Mouse (Mus musculus): Measurements from ENCODE around the gene Vmn2r92. TPM values are rescaled to one million over a fixed set of nuclear protein-coding genes. Genes with fewer than 3 reads are reported as not detected.
"Not testable (repeated sequence)": the region's sequence is repeated elsewhere in the genome, so short reads cannot be mapped to it uniquely, and the experiment has no call there.

Gene Vmn2r92
- polyA plus RNA-seq (2012; ENCODE audit: insufficient read depth, insufficient read length, missing spikeins) = not detected in 2 replicates

DNA sequence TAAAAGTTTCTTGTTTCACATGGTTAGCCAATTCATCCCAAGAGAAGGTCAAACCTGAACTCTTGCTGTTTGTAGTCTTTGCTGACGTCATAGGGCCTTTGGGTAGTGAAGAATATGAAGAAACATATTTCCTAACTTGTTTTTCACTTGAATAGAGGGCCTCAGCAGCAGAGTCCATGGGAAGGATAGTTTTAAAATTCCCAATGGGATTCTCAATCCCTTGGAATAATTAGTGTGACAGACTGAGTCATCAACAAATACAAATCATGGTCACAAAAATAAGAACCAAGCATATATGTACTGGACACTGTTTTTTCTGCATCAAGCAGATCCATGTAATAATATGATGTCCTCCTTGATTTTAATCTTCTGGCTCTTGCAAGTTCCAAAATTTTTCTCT, at the start of gene Vmn2r92:
Gene Vmn2r92 (plus strand): TSS at position 301 of the 400 bp plus-strand sequence.
- H3K4me1 ChIP-seq (ENCODE audit: control insufficient read depth, insufficient read depth, low read length); H3K27ac ChIP-seq (ENCODE audit: insufficient read depth, low read depth, low read length); H3K4me3 ChIP-seq (ENCODE audit: insufficient read depth, low read length): not testable (repeated sequence)

DNA sequence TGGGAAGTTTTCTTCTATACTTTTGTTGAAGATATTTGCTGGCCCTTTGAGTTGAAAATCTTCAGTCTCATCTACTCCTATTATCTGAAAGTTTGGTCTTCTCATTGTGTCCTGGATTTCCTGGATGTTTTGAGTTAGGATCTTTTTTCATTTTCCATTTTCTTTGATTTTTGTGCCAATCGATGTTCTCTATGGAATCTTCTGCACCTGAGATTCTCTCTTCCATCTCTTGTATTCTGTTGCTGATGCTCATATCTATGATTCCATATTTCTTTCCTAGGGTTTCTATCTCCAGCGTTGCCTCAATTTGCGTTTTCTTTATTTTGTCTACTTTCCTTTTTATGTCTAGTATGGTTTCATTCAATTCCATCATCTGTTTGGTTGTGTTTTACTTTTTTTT, 49.4 kb upstream of the Vmn2r92 start:
- H3K4me1 ChIP-seq (ENCODE audit: control insufficient read depth, insufficient read depth, low read length); H3K27ac ChIP-seq (ENCODE audit: insufficient read depth, low read depth, low read length); H3K4me3 ChIP-seq (ENCODE audit: insufficient read depth, low read length): not testable (repeated sequence)

DNA sequence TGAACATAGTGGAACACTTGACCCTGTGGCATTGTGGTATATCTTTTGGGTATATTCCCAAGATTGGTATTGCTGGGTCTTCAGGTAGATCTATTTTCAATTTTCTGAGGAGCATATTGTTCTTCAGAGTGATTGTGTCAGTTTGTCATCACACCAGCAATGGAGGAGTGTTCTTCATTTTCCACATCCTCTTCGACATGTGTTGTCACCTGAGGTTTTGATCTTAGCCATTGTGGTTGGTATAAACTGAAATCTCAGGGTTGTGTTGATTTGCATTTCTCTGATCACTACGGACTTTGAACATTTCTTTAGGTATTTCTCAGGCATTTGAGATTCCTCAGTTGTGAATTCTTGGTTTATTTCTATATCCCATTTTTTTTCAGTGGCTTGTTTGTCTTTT, 9.5 kb downstream of the Vmn2r92 start:
- H3K27ac ChIP-seq (ENCODE audit: insufficient read depth, low read depth, low read length); H3K4me3 ChIP-seq (ENCODE audit: insufficient read depth, low read length); H3K4me1 ChIP-seq (ENCODE audit: control insufficient read depth, insufficient read depth, low read length): not testable (repeated sequence)

DNA sequence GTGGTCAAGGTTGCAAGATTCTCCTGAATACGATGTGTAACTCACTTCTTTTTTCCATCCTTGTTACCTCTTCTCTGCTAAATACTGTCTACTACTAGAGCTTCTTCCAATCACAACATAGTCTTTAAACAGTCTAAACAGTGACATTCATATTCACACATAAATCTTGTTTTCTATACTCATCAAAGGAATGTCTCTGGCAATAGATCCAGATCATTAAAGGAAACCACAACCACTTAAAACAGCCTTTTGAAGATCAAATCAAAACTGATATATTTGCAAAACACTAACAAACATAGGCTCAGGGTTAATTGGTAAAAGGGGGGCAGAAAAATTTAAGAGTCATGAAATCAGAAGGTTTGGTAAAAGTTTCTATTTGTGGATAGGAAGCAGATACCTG, 38.0 kb downstream of the Vmn2r92 start:
- no peak overlapping the region for H3K4me3 ChIP-seq (ENCODE audit: insufficient read depth, low read length)
- no peak for TF ChIP-seq POLR2A (IDR thresholded peaks at IDR 0.05; ENCODE audit: borderline replicate concordance, low read depth, low read length)
- no peak for TF ChIP-seq CTCF (IDR thresholded peaks at IDR 0.05; ENCODE audit: low read depth, low read length)
- no peaks in the 10 kb centered on the region for H3K4me1 ChIP-seq (ENCODE audit: control insufficient read depth, insufficient read depth, low read length)
- no peak overlapping the region for H3K27ac ChIP-seq (ENCODE audit: insufficient read depth, low read depth, low read length)

DNA sequence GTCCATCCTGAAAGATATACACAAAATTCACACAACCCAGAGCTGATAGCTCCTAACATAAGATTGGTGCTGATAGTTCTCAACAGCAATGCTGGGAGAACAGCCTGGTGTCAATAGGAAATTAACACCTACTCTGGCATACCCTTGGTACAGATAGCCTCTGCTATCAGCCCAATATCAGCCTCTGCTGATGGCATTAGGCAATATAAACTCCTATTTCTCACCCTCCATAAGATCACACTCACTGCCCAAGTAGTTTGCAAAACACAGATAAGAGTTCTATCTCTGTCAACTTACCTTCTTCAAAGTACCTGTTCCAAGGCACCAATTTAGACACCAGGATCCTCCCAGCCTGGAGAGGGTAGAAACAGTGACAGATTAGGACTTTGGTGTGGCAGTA, 69.6 kb downstream of the Vmn2r92 start:
- H3K27ac ChIP-seq (ENCODE audit: insufficient read depth, low read depth, low read length) = no peak overlapping the region
- no peaks in the 10 kb centered on the region for H3K4me1 ChIP-seq (ENCODE audit: control insufficient read depth, insufficient read depth, low read length)
- TF ChIP-seq POLR2A (IDR thresholded peaks at IDR 0.05; ENCODE audit: borderline replicate concordance, low read depth, low read length) (no peak), CTCF (IDR thresholded peaks at IDR 0.05; ENCODE audit: low read depth, low read length) (no peak)
- H3K4me3 ChIP-seq (ENCODE audit: insufficient read depth, low read length) = no peak overlapping the region

DNA sequence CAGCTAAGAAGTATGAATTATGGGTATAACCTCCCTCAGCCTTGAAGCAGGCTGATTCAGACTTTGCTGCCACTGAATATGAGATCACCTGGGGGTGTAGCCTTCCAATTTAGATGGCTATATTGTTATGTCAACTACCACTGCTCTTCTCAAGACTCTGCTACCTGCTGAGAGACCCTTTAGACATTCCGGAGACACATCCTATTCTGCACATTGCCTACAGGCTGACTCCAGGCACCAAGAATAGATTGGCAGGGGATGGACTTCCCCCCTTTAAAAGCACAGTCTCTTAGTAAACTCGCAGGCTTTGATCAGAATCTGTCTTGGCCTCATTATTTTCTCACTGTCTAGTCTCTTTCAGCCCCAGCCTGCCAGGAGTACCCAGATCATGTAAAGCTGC, 80.3 kb downstream of the Vmn2r92 start:
- TF ChIP-seq CTCF (IDR thresholded peaks at IDR 0.05; ENCODE audit: low read depth, low read length) (no peak), POLR2A (IDR thresholded peaks at IDR 0.05; ENCODE audit: borderline replicate concordance, low read depth, low read length) (no peak)
- H3K4me3 ChIP-seq (ENCODE audit: insufficient read depth, low read length) = no peak overlapping the region

DNA sequence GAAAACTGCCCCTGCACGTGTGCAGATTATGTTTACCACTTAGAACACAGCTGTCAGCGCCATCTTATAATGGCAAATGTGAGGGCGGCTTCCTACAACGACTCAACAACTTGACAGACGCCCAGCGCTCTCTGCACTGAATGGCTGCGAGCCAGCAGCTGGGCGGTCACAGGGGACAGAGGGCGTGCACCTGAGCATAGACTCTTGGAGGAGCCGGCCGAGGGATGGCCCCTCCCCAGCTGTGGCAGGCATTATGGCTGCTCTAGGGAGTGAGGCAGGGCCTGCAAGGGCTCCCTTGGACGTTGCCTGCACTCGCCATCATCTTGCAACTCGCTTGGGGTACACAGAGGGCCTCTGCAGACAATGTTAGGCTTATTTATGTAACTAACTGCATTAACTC, 85.2 kb downstream of the Vmn2r92 start:
- Histone ChIP-seq H3K4me1 (ENCODE audit: control insufficient read depth, insufficient read depth, low read length) (no peaks in the 10 kb centered on the region), H3K27ac (ENCODE audit: insufficient read depth, low read depth, low read length) (no peak overlapping the region), H3K4me3 (ENCODE audit: insufficient read depth, low read length) (no peak overlapping the region)
- TF ChIP-seq POLR2A (IDR thresholded peaks at IDR 0.05; ENCODE audit: borderline replicate concordance, low read depth, low read length) (no peak), CTCF (IDR thresholded peaks at IDR 0.05; ENCODE audit: low read depth, low read length) (no peak)

More for the DNA sequence above, 80.3 kb downstream of the Vmn2r92 start:
- H3K27ac ChIP-seq (ENCODE audit: insufficient read depth, low read depth, low read length) = no peak overlapping the region
- H3K4me1 ChIP-seq (ENCODE audit: control insufficient read depth, insufficient read depth, low read length) = no peaks in the 10 kb centered on the region

Other genes with a start within 250 kb of the Vmn2r92 start
- gene Fpr-rs4, start 130.2 kb upstream of the Vmn2r92 start, polyA plus RNA-seq (2012; ENCODE audit: insufficient read depth, insufficient read length, missing spikeins) = not detected in 2 replicates
- not detected in 2 replicates for gene Vmn2r124, start 102.5 kb upstream of the Vmn2r92 start, polyA plus RNA-seq (2012; ENCODE audit: insufficient read depth, insufficient read length, missing spikeins)
- not detected in 2 replicates for gene Vmn2r91, start 66.9 kb upstream of the Vmn2r92 start, polyA plus RNA-seq (2012; ENCODE audit: insufficient read depth, insufficient read length, missing spikeins)
- gene Vmn2r94, start 125.9 kb downstream of the Vmn2r92 start, polyA plus RNA-seq (2012; ENCODE audit: insufficient read depth, insufficient read length, missing spikeins) = not detected in 2 replicates
- 0.09 TPM in 1 of 2 replicates, not detected in the other for gene Vmn2r93, start 146.2 kb downstream of the Vmn2r92 start, polyA plus RNA-seq (2012; ENCODE audit: insufficient read depth, insufficient read length, missing spikeins)

Measured in bone marrow macrophage, adult 2 months (primary cell).